Mouse (Mus musculus): Measurements from ENCODE around the gene Gm49711. TPM values are rescaled to one million over a fixed set of nuclear protein-coding genes. Genes with fewer than 3 reads are reported as not detected.

The Gm49711 gene
- total RNA-seq, 2 experiments from 2014 or later, result not detected

DNA sequence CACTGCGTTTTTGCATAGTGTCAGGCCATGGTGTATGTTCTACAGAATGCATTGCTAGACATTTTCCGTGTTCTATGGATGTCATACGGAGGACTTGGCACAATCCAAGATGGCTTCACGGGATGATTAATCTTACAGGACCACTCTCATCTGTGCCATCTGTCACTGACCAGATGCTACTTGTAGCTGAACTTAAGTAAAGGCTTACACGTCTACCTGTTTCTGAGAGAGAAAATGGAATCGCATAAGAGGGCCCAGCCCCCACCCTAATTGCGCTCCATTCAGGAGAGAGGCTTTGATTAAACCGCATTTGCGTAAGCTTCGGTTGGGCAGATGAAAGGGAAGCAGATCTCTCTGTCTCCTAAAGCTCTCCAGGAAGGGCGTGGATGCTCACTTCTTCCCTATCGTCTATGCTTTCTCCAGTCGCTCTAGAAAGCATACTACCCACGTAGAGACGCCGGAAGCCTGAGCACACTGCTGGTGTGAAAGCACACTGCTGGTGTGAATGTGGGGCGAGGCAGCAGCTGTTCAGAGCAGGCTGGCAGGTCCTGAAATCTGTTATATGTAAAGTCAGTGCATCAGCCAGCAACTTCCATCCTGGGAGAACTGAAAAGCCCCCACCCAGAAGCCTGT lies 62.9 kb downstream of the Gm49711 start:
- no peak for DNase-seq

DNA sequence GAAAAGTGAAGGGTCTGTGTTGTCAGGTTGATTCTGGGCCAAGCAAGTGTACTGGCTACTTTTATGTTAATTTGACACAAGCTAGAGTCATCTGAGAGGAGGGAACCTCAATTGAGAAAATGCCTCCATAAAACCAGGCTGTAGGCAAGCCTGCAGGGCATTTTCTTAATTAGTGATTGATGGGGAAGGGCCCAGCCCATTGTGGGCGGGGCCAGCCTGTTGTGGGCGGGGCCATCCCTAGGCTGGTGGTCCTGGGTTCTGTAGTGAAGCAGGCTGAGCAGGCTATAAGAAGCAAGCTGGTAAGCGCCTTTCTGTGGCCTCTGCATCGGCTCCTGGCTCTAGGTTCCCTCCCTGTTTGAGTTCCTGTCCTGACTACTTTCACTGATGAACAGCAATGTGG lies 69.1 kb downstream of the Gm49711 start:
- no peak for DNase-seq

DNA sequence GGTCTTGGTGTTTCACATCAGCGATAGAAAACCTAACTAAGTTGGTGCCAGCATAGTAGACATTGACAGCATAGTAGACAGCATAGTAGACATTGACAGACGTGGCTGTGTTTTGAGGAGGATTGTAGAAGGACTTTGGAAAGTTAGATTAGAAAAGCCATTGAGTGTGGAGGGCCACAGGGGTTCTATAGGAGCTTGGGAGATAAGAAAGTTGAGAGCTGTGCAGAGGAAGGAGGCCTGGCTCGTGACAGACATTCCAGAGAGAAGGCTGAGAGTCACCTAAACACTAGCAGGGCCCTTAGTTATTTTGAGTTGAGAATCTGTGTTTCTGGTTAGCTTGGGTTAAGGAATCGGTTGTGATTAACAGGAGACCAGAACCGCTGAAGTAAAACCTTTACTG lies 69.5 kb downstream of the Gm49711 start:
- no peak for DNase-seq

DNA sequence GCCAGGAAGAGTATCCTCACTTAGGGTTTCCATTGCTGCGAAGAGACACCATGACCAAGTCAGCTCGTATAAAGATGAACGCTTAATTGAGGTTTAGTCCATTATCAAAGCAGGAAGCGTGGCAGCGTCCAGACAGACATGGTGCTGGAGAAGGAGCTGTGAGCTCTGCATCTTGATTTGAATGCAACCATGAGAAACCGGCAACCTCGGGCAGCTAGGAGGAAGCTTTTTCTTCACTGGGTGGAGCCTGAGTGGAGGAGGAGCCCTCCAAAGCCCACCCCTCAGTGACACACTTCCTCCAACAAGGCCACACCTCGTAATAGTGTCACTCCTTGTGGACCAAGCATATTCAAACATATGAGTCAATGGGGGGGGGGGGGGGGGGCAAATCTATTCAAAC lies 71.7 kb downstream of the Gm49711 start:
- no peak for DNase-seq

DNA sequence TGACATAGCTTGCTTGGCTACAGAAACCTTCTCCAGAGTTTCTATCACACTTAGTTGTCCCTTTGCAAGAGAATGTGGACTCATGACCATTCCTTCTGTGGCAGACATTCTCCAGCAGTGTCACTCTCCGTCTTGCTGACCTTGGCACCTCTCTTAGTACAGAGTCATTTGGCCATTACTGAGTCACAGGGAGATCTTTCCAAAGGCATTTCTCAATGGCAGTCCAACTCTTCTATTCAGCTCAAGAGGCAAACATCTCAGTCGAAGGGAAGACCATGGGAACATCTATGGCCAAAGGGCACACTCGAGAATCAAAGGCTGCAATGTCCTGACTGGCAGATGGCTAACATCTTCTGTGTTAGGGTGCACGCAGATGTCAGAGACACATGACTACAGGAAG lies 74.4 kb downstream of the Gm49711 start:
- no peak for DNase-seq

DNA sequence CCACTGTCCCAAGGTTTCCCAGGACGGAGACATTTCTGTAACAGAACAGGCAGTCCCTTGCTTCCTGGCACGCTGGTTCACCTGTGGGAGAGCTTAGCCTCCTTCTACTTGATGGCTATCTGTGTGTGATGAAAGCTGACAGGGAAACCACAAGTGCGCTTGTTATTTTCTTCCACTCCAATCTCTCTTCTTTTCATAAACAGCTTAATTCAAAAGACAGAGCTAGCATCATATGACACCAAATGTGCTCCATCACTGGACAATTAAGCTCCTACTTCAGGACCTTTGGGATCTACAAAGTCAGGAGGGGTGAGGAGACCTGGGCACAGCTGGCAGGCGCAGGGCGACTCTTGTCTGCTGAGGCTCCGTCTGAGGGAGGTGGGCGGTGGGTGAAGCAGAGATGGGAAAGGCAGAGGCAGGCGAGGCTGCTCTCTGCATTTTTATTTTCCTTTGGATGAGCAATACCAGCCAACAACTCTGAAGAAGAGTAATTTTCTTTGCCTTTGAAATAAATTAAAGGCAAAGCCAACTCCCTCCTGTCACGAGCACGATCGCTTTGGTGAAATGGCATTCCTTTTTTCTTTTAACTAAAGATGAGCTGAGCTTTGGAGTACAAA lies 76.1 kb downstream of the Gm49711 start:
- DNase-seq, result no peak

DNA sequence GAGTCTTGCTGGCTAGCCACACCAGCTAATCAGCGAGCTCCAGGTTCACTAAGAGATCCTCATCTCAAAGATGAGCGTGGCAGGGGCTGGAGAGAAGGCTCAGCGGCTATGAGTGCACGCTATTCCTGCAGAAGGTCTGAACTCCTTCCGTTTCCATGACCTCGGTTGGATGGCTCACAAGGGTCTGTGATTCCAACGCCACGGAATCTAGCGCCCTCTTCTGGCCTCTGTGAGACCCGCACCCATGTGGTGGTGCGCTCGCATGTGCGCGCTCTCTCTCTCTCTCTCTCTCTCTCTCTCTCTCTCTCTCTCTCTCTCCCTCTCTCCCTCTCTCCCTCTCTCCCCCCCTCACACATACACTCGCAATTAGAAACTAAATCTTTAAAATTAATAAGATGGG lies 78.2 kb downstream of the Gm49711 start:
- DNase-seq, result no peak

DNA sequence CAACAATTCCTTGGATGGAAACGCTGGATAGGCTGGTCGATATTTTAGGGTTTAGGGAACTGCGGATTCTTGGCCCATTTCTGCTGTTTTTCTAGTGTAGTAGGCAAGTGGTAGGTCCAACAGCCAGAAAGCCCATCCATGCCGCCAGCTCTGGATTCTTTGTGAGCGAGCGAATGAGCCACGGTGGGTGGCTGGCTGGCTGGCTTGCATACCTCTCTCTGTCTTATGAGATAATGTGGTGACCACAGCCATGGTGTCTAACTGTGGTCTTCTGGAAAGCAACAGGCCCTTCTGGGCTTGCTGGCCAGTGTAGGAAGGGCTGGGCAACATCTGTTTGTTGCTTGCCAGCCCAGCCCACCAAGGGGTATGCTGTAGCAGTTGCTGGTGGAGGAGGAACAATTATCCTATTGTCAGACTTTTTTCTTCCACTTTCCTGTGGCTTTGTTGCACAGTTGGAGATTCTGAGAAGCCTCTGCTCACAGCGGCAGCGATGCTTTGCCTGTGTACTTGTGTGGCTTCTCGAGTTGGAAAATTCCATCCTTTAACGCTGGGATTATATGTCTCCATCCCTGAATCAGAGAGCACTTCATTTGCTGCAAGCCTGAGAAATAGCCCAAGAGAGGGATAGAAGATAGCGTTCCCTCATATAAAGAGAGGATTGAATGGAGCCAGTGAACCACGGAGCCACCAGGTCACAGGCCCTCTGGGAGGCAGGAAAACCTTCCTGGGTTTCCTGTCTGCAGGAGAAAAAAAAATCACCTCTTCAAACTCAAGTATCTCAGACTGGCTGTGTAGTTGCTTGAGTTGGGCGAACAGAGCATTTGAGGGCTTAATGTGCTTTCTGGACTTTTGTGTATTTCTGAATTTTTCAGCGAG lies 81.5 kb downstream of the Gm49711 start:
- no peak for DNase-seq

DNA sequence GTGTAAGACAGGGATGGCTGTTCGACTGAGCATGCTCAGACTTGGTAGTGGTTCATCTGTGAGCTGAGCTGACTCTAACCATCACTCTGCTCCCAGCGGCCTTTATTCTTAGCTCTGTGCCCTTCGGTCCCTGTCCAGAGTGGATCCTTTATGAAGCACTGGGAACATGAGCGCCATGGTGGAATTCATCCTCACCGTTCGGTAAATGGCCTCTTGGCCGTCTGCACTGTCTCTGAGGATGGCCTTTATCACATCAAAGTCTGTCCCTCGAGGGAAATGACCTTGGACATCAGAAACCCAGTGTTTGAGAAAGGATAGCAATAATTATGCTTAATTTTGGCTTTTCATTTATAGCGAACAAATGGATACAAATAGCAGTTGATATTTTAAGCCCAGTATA lies 82.2 kb downstream of the Gm49711 start:
- DNase-seq, result no peak

DNA sequence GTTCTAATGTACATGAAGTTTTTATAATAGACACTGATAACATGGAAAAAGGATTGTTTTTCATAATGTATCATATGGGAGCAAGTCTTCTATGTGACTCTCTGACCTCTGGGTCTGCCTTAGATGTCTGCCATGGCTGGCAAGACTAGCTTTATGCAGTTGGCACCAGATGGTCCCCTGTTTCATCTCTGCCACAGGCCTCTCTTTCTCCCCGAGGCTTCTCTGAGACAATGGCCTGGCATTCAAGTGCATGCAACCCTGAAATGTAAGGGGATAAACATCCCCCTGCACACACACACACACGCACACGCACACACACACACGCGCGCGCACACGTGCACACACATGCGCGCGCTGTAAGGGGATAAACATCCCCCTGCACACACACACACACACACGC lies 82.9 kb downstream of the Gm49711 start:
- DNase-seq, result no peak

DNA sequence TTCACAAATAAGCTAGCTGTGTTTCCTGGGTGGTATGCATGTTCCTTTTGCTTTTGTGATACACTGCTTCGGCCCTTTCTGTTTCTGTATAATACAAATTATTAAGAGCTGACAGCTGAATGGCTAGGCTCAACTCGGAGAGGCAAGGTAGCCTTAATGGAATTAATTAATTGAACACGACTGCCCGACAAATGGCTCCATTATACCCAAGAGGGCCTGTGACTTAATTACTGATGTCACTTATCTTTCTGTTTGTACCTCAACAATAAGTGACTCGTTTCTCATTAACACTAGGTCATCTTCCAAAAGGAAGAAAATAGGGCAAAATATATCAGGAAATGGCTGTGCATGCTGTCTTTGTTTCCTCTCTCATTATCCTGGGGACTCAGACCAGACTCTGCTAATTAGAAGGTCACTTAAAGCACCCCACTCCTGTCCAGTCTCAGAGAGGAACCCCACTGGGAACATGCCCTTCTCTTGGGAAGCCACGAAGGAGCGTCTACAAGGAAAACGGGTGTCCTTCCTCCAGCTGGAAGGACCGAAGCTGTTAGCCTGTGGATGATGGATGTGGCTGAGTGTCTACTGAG lies 84.4 kb downstream of the Gm49711 start:
- DNase-seq, result no peak

DNA sequence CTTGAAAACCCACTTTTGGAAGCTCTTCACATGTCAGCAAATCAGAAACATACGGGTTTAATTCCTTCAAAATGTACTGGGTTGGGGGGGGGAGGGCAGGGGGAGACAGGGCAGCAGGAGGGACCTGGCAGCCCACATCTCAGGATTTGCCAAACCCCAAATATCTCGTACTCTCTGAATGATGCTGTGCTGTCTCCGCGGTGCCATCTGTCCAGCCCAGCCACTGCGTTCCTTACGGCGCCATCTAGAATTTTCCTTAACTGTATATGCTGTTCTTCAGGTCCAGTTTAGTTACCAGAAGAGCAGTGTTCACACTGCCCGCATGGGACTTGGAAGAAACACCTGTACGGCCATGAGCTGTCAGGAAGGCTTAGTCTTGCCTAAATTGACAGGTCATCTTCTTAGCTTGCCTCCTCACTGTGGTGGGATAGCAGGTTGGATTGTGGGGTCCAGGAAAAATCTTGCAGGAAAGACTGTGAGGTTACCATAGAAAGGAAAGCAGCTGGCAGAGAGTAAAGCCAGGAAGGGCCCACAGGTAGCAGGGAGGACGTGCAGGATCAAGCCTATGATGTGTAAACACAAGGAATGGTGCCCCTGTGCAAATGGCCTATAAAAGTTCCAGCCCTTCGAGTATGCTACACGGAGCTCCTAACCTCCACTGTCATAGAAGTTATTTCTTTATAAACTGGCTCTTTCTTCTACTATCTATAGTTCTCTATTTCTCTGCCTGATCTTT lies 89.7 kb downstream of the Gm49711 start:
- no peak for DNase-seq

DNA sequence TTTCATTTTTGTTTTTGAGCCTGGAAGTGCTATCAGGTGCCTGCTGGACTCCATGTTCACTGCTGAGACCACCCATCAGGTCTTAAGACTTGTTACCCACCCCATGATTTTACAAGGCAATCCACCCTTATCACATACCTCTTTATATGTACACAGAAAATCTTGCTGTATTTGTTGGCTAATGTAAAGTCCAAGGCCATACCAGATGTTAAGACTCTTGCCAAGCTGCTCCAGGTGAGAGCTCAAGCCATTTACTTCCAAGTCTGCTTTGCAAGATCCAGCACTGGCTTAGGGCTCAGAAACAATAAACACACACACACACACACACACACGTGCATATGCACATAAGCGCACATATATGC lies 90.2 kb downstream of the Gm49711 start:
- no peak for DNase-seq

DNA sequence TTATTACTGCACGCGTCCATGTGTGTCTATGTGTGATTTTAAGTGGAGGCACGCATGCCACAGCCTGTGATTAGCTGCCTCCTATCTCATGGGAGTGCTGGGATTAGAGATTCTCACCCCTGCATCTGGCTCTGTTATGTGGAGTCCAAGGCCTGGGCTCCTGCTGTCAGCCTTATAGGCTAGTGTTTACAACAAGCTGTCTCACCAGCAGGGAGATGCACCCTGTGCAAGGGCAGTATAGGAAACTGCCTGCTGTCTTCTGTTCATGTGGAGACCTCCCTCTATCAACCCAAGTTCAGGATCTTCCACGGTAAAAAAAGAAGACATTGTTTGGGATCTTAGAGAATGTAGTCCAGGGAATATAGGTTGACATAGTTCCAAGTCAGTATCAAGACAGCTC lies 92.9 kb downstream of the Gm49711 start:
- no peak for DNase-seq

DNA sequence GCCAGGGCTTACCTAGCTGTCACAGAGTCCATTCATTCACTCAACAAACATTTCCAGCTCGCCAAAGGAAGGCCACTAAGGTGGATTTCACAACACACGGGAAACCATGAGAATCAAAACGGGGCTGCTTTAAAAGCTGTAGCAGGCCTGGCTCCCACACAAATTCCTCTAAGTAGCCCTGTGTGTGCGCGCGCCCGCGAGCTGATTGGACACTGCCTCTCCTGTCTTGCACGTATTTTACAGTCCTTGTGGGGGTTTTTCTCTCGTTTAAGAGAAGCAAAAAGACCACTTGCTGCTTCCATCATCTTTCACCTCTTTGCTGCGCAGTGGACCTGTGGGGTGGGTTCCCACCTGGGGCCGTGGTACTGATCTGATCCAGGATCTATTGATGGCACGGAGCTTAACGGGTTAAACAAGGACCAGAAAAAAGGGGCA lies 99.9 kb downstream of the Gm49711 start:
- peak; percentile 23 to 50 for DNase-seq

DNA sequence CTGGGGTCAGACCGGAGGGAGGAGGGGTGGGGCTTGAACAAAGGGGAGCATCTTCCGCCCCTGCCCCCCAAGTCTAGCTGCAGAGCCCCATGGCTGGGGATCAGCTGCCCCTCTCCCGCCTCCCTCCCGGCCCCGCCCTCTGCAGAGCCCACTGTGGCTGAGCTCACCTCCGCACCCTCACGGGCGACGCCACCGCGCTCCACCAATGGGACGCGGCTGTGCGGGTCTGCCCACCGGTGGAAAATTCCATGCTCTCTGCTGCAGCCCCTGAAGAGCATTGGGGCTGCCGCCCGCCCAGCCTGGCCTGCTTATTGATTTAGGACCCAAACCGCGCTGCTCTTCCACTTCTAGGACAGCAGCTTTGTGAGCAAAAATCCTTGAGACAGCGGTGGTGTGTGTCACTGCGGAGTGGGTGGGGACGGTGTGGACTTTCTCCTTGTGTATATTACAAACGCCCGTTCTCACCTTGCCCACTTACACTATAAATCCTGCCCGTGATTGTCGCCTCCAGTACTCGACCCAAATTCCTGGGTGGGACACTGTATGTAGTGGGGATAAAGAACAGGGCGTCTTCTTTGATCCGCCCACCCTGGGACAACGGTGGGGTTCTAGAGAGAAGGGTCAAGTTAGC lies 100.5 kb downstream of the Gm49711 start:
- peak; percentile 58 to 64 for DNase-seq

DNA sequence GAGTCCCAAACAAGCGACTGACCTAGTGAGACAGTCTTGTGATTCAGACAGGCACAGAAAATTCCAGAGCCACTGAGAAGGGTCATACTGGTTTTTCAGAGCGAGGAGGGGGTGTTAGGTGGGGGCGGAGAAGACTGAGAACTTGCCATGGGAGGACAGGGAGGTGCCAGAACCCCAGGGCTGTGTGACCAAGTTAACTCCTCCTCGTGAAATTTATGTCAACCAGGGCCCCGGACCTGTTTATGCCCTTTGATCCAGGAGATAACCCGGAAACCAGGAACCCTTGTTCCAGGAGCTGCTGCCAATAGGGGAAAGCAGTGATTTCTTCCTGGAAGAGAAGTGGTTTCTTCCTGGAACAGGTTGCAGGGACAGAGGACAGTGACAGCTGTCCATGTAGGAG lies 101.0 kb downstream of the Gm49711 start:
- no peak for DNase-seq

DNA sequence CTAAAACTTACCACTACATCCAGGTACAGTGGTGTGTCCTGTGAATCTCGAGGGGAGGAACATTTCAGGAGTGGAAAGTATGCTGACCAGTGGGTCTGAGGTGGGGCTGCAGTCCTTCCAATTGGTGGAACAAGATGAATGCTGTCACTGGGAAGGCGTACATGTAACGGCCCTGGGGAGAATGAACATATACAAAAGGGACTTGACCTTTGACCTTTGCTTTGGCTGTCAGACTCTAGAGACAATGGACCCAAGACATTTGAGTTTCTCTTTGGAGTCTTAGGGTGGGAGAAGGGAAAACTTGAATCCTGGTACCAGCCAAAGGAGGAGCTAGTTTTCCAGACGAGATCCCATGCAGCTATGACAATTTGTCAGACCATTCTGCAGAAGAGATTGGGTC lies 104.2 kb downstream of the Gm49711 start:
- no peak for DNase-seq

DNA sequence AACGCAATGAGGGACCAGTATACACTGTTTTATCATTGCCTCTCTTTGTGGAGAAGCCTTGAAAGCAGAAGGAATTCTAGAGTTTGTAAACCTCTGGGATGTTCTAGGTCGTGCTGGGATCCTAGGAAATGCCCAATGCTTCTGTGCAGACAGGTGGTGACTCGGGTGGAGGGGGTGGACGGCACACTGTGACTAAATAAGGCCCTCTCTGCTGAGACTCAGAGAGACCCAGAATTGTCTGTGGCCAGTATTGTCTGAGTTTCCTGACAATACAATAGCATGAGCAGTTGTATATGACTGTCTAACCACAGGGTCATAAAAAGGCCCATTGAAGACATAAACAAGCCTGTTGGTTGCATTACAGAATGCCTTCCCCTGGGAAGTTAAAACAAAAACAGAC lies 105.4 kb downstream of the Gm49711 start:
- DNase-seq, result no peak

DNA sequence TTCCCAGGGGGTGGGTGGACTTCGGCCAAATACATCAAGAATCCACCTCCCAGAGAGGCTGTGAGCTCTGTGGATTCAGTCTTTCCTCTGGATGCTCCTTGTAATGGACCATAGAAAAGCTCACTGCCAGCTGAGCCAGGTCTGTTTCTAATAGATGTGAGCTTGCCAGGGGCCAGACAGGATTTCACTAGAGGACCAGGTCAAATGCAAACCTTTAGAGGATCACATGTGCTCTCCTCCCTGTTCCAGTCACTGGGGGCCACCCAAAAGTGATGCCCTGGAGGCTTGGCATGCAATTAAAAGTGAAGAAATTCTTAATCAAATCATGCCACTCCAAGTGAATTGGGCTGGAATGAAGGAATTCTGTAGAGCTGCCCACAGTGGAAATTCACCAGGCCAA lies 117.9 kb downstream of the Gm49711 start:
- no peak for DNase-seq

DNA sequence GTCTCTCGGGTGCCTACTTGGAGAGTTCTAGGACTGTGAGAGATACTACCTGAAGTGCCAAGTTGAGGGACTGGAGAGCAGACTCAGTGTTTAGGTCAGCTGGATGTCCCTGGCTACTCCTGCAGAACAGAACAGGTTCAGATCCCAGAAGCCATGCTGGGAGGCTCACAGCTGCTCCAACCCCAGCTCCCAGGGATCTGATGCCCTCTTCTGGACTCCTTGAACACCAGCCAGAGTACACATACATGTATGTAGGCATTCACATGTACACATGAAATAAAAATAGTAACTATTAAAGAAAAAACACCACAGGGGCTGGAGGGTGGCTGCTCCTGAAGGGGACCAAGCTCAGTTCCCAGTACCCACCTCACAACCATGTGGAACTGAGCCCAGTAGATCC lies 119.6 kb downstream of the Gm49711 start:
- no peak for DNase-seq

DNA sequence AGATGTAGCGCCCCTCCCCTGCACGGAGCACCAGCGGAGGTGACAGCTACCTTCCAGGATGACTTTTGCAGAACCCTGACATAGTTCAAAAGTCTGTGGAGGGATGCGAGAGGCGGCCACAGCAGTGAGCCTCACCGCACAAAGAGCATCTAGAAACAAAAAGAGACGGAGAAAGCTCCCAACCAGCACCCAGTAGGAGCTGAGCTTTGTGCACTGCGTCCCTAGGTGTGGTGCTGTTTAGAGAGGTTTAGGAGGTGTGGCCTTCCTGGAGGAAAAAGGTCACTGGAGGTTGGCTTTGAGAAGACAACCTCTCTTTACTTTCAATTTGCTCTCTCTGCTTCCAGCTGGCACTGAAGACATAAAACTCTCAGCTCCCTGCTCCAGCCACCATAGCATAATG lies 121.2 kb downstream of the Gm49711 start:
- DNase-seq, result no peak

Measured in heart, adult 18-20 months (tissue).